Mouse (Mus musculus) right cerebral cortex, postnatal 14 days (tissue): ENCODE measurements around the gene Kank1.

Experiments used
- DNase-seq: peaks from one replicate; pipeline ENCODE4 v3.0.0; 2022

The Kank1 gene

GRCm38 (mm10) chr19:25372794-25373193 lies 136.0 kb downstream of the Kank1 start:
- no peak for DNase-seq

- no peak for DNase-seq
Measured at GRCm38 (mm10) chr19:25373594-25373993, 136.8 kb downstream of the Kank1 start.

GRCm38 (mm10) chr19:25374191-25374590 lies 137.4 kb downstream of the Kank1 start:
- DNase-seq, result no peak

- DNase-seq, result no peak
Measured at GRCm38 (mm10) chr19:25374926-25375325, 138.2 kb downstream of the Kank1 start.

GRCm38 (mm10) chr19:25376871-25377270 lies 140.1 kb downstream of the Kank1 start:
- DNase-seq, result no peak

GRCm38 (mm10) chr19:25380675-25381074 lies 143.9 kb downstream of the Kank1 start:
- DNase-seq, result no peak

- no peak for DNase-seq
Measured at GRCm38 (mm10) chr19:25381972-25382371, 145.2 kb downstream of the Kank1 start.

- no peak for DNase-seq
Measured at GRCm38 (mm10) chr19:25382494-25382893, 145.7 kb downstream of the Kank1 start.

GRCm38 (mm10) chr19:25383386-25384146 lies 146.8 kb downstream of the Kank1 start:
- DNase-seq, result no peak

- no peak for DNase-seq
Measured at GRCm38 (mm10) chr19:25385981-25386380, 149.2 kb downstream of the Kank1 start.

GRCm38 (mm10) chr19:25386679-25387470 lies 150.1 kb downstream of the Kank1 start:
- DNase-seq, result no peak

- DNase-seq, result no peak
Measured at GRCm38 (mm10) chr19:25387902-25388301, 151.1 kb downstream of the Kank1 start.

- DNase-seq, result no peak
Measured at GRCm38 (mm10) chr19:25392135-25392534, 155.4 kb downstream of the Kank1 start.

- DNase-seq, result no peak
Measured at GRCm38 (mm10) chr19:25395035-25395434, 158.3 kb downstream of the Kank1 start.

GRCm38 (mm10) chr19:25396709-25397266 lies 160.0 kb downstream of the Kank1 start:
- DNase-seq, result no peak

- no peak for DNase-seq
Measured at GRCm38 (mm10) chr19:25399511-25400211, 162.9 kb downstream of the Kank1 start.

- DNase-seq, result no peak
Measured at GRCm38 (mm10) chr19:25400212-25400913, 163.6 kb downstream of the Kank1 start.

- no peak for DNase-seq
Measured at GRCm38 (mm10) chr19:25401521-25401920, 164.7 kb downstream of the Kank1 start.

GRCm38 (mm10) chr19:25404163-25404562 lies 167.4 kb downstream of the Kank1 start:
- DNase-seq, result no peak

- no peak for DNase-seq
Measured at GRCm38 (mm10) chr19:25405987-25406386, 169.2 kb downstream of the Kank1 start.

GRCm38 (mm10) chr19:25406481-25407184 lies 169.9 kb downstream of the Kank1 start:
- peak; percentile 66 for DNase-seq
